Mouse (Mus musculus) embryonic facial prominence, embryonic 14.5 days (tissue): ENCODE data around the gene Brd2. TPM values are rescaled to one million over a fixed set of nuclear protein-coding genes. Genes with fewer than 3 reads are reported as not detected.

Experiments used
- ATAC-seq: fragments of 200-750 bp; cut with Nextera tagmentation; 2 replicates; pipeline ENCODE4 v1.8.0; 2017; ENCODE audit warnings: low read depth, moderate number of reproducible peaks, moderate TSS enrichment
- DNase-seq: peaks from one replicate; pipeline ENCODE4 v3.0.0-alpha.2; 2015; ENCODE audit warnings: low spot score
- H3K27ac ChIP-seq: fragments of 300-500 bp; sonication (generic); replicated peaks from 2 replicates; pipeline ENCODE4 v1.5.1; 2014; ENCODE audit warnings: low read depth, mild to moderate bottlenecking, low read length, moderate library complexity
- H3K27me3 ChIP-seq: fragments of 300-500 bp; sonication (generic); replicated peaks from 2 replicates; pipeline ENCODE4 v1.6.1; 2014; ENCODE audit warnings: low read length; ENCODE audit not compliant: control insufficient read depth, insufficient read depth
- H3K36me3 ChIP-seq: fragments of 300-500 bp; sonication (generic); 2 replicates; pipeline ENCODE4 v1.6.1; 2014; ENCODE audit warnings: low read length, mixed read lengths; ENCODE audit not compliant: control insufficient read depth, insufficient read depth
- H3K4me1 ChIP-seq: fragments of 300-500 bp; sonication (generic); 2 replicates; pipeline ENCODE4 v1.6.1; 2014; ENCODE audit warnings: antibody characterized with exemption, low read length; ENCODE audit not compliant: control insufficient read depth, insufficient read depth
- H3K4me2 ChIP-seq: fragments of 300-500 bp; sonication (generic); 2 replicates; pipeline ENCODE4 v1.6.1; 2014; ENCODE audit warnings: low read depth, mild to moderate bottlenecking, low read length, moderate library complexity, mixed read lengths
- H3K4me3 ChIP-seq: fragments of 300-500 bp; sonication (generic); 2 replicates; pipeline ENCODE4 v1.5.1; 2014; ENCODE audit warnings: low read depth, mild to moderate bottlenecking, low read length
- H3K9ac ChIP-seq: fragments of 300-500 bp; sonication (generic); 2 replicates; pipeline ENCODE4 v1.6.1; 2014; ENCODE audit warnings: low read depth, mild to moderate bottlenecking, low read length, moderate library complexity, mixed read lengths
- H3K9me3 ChIP-seq: fragments of 300-500 bp; sonication (generic); 2 replicates; pipeline ENCODE4 v1.6.1; 2016; ENCODE audit warnings: low read length; ENCODE audit not compliant: control insufficient read depth
- WGBS: fragments of 180-500 bp; shearing (Covaris S2); extraction: QIAGEN DNeasy Blood & Tissue Kit; methylation state at CpG from one replicate; pipeline ENCODE4 v1.1.7; 2014; 5-methylcytosine and 5-hydroxymethylcytosine counted together
- polyA plus RNA-seq: library from polyadenylated mRNA; unstranded; fragments of >200 nt; fragmentation: Nextera tagmentation; extraction: Ambion mirVana; gene quantifications from 2 replicates; pipeline ENCODE4 v1.2.1, GENCODE M21; 2014

Gene Brd2
- polyA plus RNA-seq, 1 experiment from 2014 or later: 103 TPM

DNA sequence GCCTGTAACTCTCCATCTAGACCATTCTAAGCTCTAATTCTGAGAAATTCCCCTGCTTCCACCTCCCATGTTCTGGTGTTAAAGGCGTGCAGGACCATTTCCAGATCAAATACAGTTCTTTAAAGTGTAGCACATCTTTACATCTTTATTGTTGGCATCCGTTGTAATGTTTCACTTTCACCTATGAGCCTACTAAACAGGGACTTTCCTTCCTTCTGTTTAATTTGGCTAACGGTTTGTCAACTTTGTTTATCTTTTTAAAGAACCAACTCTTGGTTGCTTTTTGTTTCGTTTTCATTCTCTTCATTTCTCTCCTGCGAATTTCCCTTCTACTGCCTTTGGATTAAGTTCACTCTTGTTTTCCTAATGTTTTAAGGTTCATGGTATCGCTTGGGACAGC is 19.6 kb downstream of the Brd2 start:
- H3K9me3 ChIP-seq: peaks cover 3% of the 10 kb centered on the region; the same call in 1 of the 2 replicates
- H3K36me3 ChIP-seq: no peaks in the 10 kb centered on the region
- ATAC-seq (no peak), DNase-seq (no peak)
- WGBS: 77% methylated on average over 6 of the region's 6 CpGs
- no peak overlapping the region for H3K9ac ChIP-seq
- H3K27ac ChIP-seq: no peak overlapping the region
- H3K4me3 ChIP-seq: no peak overlapping the region
- no peaks in the 10 kb centered on the region for H3K27me3 ChIP-seq
- H3K4me1 ChIP-seq: no peaks in the 10 kb centered on the region
- H3K4me2 ChIP-seq: no peak overlapping the region

GRCm38 (mm10) chr17:34101604-34102032 is 20.8 kb downstream of the Brd2 start:
- no peak overlapping the region for H3K27ac ChIP-seq
- ATAC-seq: peak; percentile 89
- no peak overlapping the region for H3K4me3 ChIP-seq
- H3K27me3 ChIP-seq: no peaks in the 10 kb centered on the region
- no peak overlapping the region for H3K9ac ChIP-seq
- peak overlapping the region; percentile 29; the same call in 1 of the 2 replicates for H3K4me2 ChIP-seq
- H3K9me3 ChIP-seq: peaks cover 3% of the 10 kb centered on the region; the same call in 1 of the 2 replicates
- no peaks in the 10 kb centered on the region for H3K4me1 ChIP-seq
- no peaks in the 10 kb centered on the region for H3K36me3 ChIP-seq
- peak; percentile 93 for DNase-seq
- WGBS: 5% methylated on average over 11 of the region's 12 CpGs

DNA sequence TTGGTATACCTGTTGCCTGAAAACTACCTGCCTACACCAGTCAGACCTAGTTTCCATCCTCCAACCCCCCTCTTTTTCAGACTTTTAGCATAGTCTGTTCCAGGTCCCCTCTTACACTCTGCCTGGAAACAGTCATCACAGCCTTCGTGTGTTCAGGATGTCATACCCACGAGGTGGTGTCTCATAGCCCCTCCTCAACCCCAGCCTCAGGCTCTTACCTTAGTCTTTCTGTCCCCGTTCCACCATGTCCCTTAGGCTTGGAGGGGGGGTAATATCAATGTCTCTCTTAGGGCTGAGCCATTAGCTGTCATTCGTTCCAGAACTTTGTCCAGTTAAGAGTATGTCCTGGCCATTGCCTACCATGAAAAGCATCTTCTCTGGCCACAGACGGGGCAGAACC is 21.2 kb downstream of the Brd2 start:
- no peaks in the 10 kb centered on the region for H3K27me3 ChIP-seq
- no peaks in the 10 kb centered on the region for H3K4me1 ChIP-seq
- ATAC-seq (peak; percentile 15; the same call in 1 of the 2 replicates), DNase-seq (no peak)
- H3K4me2 ChIP-seq: 0 out of 2 replicates have a peak overlapping the region, but pooled peaks have one; percentile 29
- H3K36me3 ChIP-seq: no peaks in the 10 kb centered on the region
- H3K27ac ChIP-seq: no peak overlapping the region
- H3K4me3 ChIP-seq: no peak overlapping the region
- H3K9ac ChIP-seq: no peak overlapping the region
- peaks cover 3% of the 10 kb centered on the region; the same call in 1 of the 2 replicates for H3K9me3 ChIP-seq
- WGBS: 25% methylated on average over 5 of the region's 5 CpGs

GRCm38 (mm10) chr17:34099531-34099930 is 22.9 kb downstream of the Brd2 start:
- no peaks in the 10 kb centered on the region for H3K27me3 ChIP-seq
- H3K36me3 ChIP-seq: no peaks in the 10 kb centered on the region
- no peak overlapping the region for H3K27ac ChIP-seq
- H3K9me3 ChIP-seq: no peaks in the 10 kb centered on the region
- WGBS: 49% methylated on average over 5 of the region's 5 CpGs
- ATAC-seq (no peak), DNase-seq (no peak)
- no peak overlapping the region for H3K9ac ChIP-seq
- no peaks in the 10 kb centered on the region for H3K4me1 ChIP-seq
- no peak overlapping the region for H3K4me2 ChIP-seq
- H3K4me3 ChIP-seq: no peak overlapping the region

DNA sequence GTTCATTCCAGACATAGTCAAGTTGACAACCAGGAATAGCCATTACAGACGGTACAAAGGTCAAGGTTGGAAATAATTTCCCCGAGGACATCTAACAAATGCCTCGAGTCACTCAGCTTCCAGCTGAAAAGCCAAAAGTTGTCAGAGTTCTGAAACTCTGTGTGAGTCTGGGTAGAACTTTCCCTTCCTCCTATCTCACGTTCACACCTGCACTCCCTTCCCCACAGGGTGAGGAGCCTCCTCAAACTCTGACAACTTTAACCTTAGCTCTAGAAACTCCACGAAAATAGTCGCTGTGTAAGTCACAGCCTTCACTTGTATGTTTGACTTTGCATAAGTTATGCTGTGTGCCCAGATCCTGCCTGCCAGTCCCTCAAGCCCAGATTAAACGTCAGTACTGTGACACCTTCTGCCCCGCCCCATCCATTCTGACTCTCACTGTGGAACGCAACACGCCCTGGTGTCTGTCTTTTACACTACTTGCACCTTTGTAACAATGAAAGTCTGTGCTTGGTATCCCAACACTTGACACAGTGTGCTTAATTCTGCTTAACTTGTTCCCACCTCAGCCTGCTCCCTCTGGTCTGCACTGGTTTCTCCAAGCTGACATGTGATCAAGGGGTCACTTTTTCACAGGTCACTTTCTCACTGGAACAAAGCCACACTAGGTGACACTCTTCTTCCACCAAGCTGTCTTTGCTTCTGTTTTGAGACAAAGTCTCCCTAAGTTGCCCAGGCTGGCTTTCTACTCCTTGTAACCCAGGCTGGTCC is 23.5 kb downstream of the Brd2 start:
- peak; percentile 41; the same call in 1 of the 2 replicates for ATAC-seq
- Histone ChIP-seq H3K9me3 (no peaks in the 10 kb centered on the region), H3K4me2 (no peak overlapping the region), H3K4me3 (no peak overlapping the region), H3K27me3 (no peaks in the 10 kb centered on the region), H3K9ac (no peak overlapping the region), H3K27ac (no peak overlapping the region), H3K4me1 (no peaks in the 10 kb centered on the region), H3K36me3 (no peaks in the 10 kb centered on the region)
- no peak for DNase-seq
- WGBS: 49% methylated on average over 10 of the region's 10 CpGs

DNA sequence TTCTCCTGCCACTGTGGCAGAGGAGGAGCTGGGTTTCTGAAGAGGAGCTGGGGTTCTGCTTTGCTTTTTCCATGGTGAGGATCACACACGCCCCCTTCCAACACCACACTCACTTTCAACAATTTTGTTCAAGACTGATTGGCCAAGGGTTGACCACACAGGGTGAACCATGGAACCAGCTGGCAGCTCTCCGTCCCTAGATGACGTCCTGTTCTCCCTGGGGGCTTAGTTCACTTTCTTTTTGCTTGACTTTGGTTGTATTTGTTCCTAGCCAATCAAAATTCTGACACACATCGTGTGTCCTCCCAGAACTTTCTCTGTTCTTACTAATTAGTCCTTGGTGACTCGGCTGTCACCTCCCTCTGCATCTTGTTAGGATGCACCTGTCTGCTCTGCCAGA is 25.2 kb downstream of the Brd2 start:
- no peak for ATAC-seq
- Histone ChIP-seq H3K4me1 (no peaks in the 10 kb centered on the region), H3K9ac (no peak overlapping the region), H3K4me3 (no peak overlapping the region), H3K9me3 (no peaks in the 10 kb centered on the region), H3K27me3 (no peaks in the 10 kb centered on the region), H3K36me3 (no peaks in the 10 kb centered on the region), H3K27ac (no peak overlapping the region), H3K4me2 (no peak overlapping the region)
- WGBS: 61% methylated on average over 5 of the region's 5 CpGs
- DNase-seq: no peak

DNA sequence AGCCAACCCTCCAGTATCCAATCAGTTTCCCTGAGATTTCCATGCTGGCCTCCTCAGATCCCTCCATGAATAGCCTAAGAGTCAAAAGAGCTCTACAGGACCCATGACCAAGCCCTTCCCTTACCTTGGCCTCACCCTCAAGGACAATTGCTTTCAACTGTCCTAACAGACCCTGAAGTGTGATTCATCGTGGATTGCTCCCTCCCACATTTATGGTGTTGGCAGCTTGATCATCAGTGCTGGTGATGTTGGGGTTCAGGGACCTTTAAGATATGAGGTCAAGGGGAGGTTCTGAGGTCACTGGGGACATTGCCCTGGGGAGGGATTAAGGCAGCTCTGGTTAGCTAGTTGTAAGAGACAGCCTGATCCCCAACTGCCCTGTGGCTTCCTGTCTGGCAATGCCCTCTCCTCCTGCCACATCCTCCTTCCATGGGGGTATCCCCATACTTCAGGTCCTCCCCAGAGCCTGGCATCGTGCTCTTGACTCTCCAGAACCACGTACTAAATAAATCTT is 25.9 kb downstream of the Brd2 start:
- no peak for ATAC-seq
- H3K36me3 ChIP-seq: no peaks in the 10 kb centered on the region
- no peak overlapping the region for H3K9ac ChIP-seq
- DNase-seq: no peak
- no peaks in the 10 kb centered on the region for H3K4me1 ChIP-seq
- H3K27me3 ChIP-seq: no peaks in the 10 kb centered on the region
- no peak overlapping the region for H3K4me3 ChIP-seq
- no peak overlapping the region for H3K27ac ChIP-seq
- no peak overlapping the region for H3K4me2 ChIP-seq
- H3K9me3 ChIP-seq: no peaks in the 10 kb centered on the region
- 71% methylated on average over 3 of the region's 3 CpGs for WGBS

DNA sequence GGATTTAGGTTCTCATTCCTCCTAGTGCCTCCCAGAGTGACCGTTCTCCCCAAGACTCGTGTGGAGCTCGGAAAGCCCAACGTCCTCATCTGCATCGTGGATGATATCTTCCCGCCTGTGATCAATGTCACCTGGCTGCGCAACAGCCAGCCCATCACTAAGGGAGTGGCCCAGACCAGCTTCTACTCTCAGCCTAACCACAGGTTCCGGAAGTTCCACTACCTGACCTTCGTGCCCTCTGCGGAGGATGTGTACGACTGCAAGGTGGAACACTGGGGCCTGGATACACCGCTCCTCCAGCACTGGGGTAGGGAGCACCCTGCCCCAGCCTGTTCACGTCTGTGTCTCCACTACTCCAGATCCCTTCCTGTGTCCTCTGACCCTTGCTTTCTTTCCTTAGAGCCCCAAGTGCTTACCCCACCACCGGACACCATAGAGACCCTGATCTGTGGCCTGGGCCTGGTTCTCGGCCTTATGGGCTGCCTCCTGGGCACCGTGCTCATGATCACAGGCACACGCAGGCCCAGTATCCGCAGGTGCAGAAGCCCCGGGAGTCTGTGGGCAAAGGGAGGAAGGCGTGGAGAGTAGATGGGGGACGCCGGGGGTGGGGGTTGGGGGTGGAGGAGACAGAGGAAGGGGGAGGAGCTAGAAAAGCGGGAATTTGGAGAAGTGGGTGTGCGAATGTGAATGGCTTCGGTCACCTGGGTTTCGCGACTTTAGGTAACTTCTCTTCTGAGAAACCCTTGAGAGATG is 28.0 kb downstream of the Brd2 start:
- Histone ChIP-seq H3K27me3 (no peaks in the 10 kb centered on the region), H3K27ac (no peak overlapping the region), H3K4me1 (no peaks in the 10 kb centered on the region), H3K4me3 (no peak overlapping the region), H3K4me2 (no peak overlapping the region), H3K9ac (no peak overlapping the region), H3K36me3 (no peaks in the 10 kb centered on the region), H3K9me3 (no peaks in the 10 kb centered on the region)
- DNase-seq (no peak), ATAC-seq (no peak)
- WGBS: 88% methylated on average over 26 of the region's 27 CpGs
